Mouse (Mus musculus) mouse trophoblast stem cell (cell line): ENCODE data around the gene Zfp942.
"Not testable (repeated sequence)": the region's sequence is repeated elsewhere in the genome, so short reads cannot be mapped to it uniquely, and the experiment has no call there.

ENCODE experiments used
- in situ Hi-C, 2 experiments: fragments of 300-500 bp; cut with MseI, MboI; formaldehyde crosslinking; loops; 2 replicates in 1 of 2; 3 replicates in 1 of 2; pipeline ENCODE4 v1.15.1; 2025

Zfp942 gene

GRCm38 (mm10) chr17:21962107-21962907 lies at the start of gene Zfp942, which contains the start of gene Zfp943:
Gene Zfp942, minus strand, starts transcription at chr17:21962464.
Gene Zfp943, plus strand, starts transcription at chr17:21962552.
- in situ Hi-C loops: not testable (repeated sequence)

- in situ Hi-C loops: no loop called here
These were observed 1.0 kb upstream of the Zfp942 start for GRCm38 (mm10) chr17:21963302-21963701.

- in situ Hi-C loops: not testable (repeated sequence)
These were observed 52.7 kb downstream of the Zfp942 start, which contains the start of gene Zfp995 for GRCm38 (mm10) chr17:21909456-21910052. Gene Zfp995, minus strand, starts transcription at chr17:21909926.

GRCm38 (mm10) chr17:21909039-21909438 lies 53.2 kb downstream of the Zfp942 start:
- in situ Hi-C loops: no loop called here
